In genomic region chr2:84019519-84020305, GRCm38 (mm10) we compare ENCODE assay signal across 9 mouse cellular contexts. TPM values are rescaled to one million over a fixed set of nuclear protein-coding genes. Genes with fewer than 3 reads are reported as not detected.
A peak's percentile ranks its signal among the peaks of the same experiment; 100 is the strongest.
DNase-seq lines count a peak whose midpoint lies in the region; ATAC-seq lines count a peak whose summit lies in the region.
"Had no signal": no experiment of that assay in that cellular context is flagged by ENCODE, and none has a peak within 500 bp of the region (broad histone marks: within the 10 kb centered on the region; RNA-seq: fewer than 3 reads in every experiment).

No protein-coding gene starts in this region.

- H3K9me3 ChIP-seq in kidney, embryonic 16.5 days (ENCODE audit: low read length) = no peaks in the 10 kb centered on the region

- H3K4me3 ChIP-seq in kidney, embryonic 16.5 days (ENCODE audit: low read length) = no peak overlapping the region

- H3K4me2 ChIP-seq in kidney, embryonic 16.5 days (replicated peaks; ENCODE audit: low read depth, low read length) = no peak overlapping the region
- H3K4me2 ChIP-seq: hindbrain, embryonic 14.5 days had no signal

- no peak overlapping the region for H3K9ac ChIP-seq in kidney, embryonic 16.5 days (replicated peaks; ENCODE audit: low read length)
- H3K9ac ChIP-seq: hindbrain, embryonic 14.5 days had no signal

- 63% methylated on average over 8 of the region's 8 CpGs for WGBS in kidney, embryonic 16.5 days

- peak overlapping the region; percentile 77; the same call in 1 of the 2 replicates for H3K27ac ChIP-seq in kidney, embryonic 16.5 days (ENCODE audit: low read length)
- H3K27ac ChIP-seq: hindbrain, embryonic 14.5 days had no signal

- no peaks in the 10 kb centered on the region for H3K27me3 ChIP-seq in kidney, embryonic 16.5 days (ENCODE audit: insufficient read depth, low read length)

- 0 out of 2 replicates have a peak, but pooled peaks cover 5% of the 10 kb centered on the region for H3K4me1 ChIP-seq in kidney, embryonic 16.5 days (ENCODE audit: insufficient read depth, low read length)

- peak; percentile 57 for DNase-seq in CD4-positive helper T cell, adult 2 months (ENCODE audit: low read depth, low spot score)
- DNase-seq in lung, postnatal 4 days = peak; percentile 35 to 66
- DNase-seq in urinary bladder, postnatal 25 days (ENCODE audit: low spot score) = no peak
- no peak for DNase-seq in cerebellum, postnatal 14 days
- no peak for DNase-seq in layer of hippocampus, postnatal 25 days (ENCODE audit: extremely low spot score in 1 of 2, low spot score in 1 of 2)
- DNase-seq in Muller cell, postnatal 12 days (ENCODE audit: inconsistent ontology term) = no peak

- ATAC-seq in activated CD4-positive, CD25-positive, alpha-beta regulatory T cell, adult 4 months = peak; percentile 86
- peak; percentile 91 for ATAC-seq in kidney, embryonic 16.5 days (ENCODE audit: low FRiP score, low TSS enrichment)

- no peaks in the 10 kb centered on the region for H3K36me3 ChIP-seq in kidney, embryonic 16.5 days (ENCODE audit: insufficient read depth, low read length)

RNA-seq across cellular contexts. Expression of gene Gm13691, which starts 29.4 kb away (rescaled TPM):
- not detected for polyA plus RNA-seq in activated CD4-positive, CD25-positive, alpha-beta regulatory T cell, adult 4 months (2017; shearing (Covaris generic))
- not detected in 2 replicates for polyA plus RNA-seq in kidney, embryonic 16.5 days (2015; fragmentation: Nextera tagmentation; extraction: Ambion mirVana)
- 1 to 10 TPM; 1.6 to 1.7 TPM for total RNA-seq in layer of hippocampus, postnatal 25 days (2021)
- polyA plus RNA-seq: hindbrain, embryonic 14.5 days had no signal

RNA-seq across cellular contexts. Expression of gene Gm13697, which starts 35.2 kb away (rescaled TPM):
- polyA plus RNA-seq in activated CD4-positive, CD25-positive, alpha-beta regulatory T cell, adult 4 months (2017; shearing (Covaris generic)) = not detected
- not detected in 2 replicates for polyA plus RNA-seq in kidney, embryonic 16.5 days (2015; fragmentation: Nextera tagmentation; extraction: Ambion mirVana)
- 1 to 10 TPM; 1.6 to 1.7 TPM for total RNA-seq in layer of hippocampus, postnatal 25 days (2021)
- polyA plus RNA-seq: hindbrain, embryonic 14.5 days had no signal

RNA-seq across cellular contexts. Expression of gene Gm13694, which starts 41.0 kb away (rescaled TPM):
- not detected for polyA plus RNA-seq in activated CD4-positive, CD25-positive, alpha-beta regulatory T cell, adult 4 months (2017; shearing (Covaris generic))
- polyA plus RNA-seq in kidney, embryonic 16.5 days (2015; fragmentation: Nextera tagmentation; extraction: Ambion mirVana) = not detected in 2 replicates
- total RNA-seq in layer of hippocampus, postnatal 25 days (2021) = 1 to 10 TPM; 1.6 to 1.7 TPM
- polyA plus RNA-seq: hindbrain, embryonic 14.5 days had no signal

RNA-seq across cellular contexts. Expression of gene Gm13696, which starts 46.8 kb away (rescaled TPM):
- not detected for polyA plus RNA-seq in activated CD4-positive, CD25-positive, alpha-beta regulatory T cell, adult 4 months (2017; shearing (Covaris generic))
- polyA plus RNA-seq in kidney, embryonic 16.5 days (2015; fragmentation: Nextera tagmentation; extraction: Ambion mirVana) = not detected in 2 replicates
- 1 to 10 TPM; 1.6 to 1.7 TPM for total RNA-seq in layer of hippocampus, postnatal 25 days (2021)
- polyA plus RNA-seq: hindbrain, embryonic 14.5 days had no signal

RNA-seq across cellular contexts. Expression of gene Gm13695, which starts 52.6 kb away (rescaled TPM):
- not detected for polyA plus RNA-seq in activated CD4-positive, CD25-positive, alpha-beta regulatory T cell, adult 4 months (2017; shearing (Covaris generic))
- polyA plus RNA-seq in kidney, embryonic 16.5 days (2015; fragmentation: Nextera tagmentation; extraction: Ambion mirVana) = not detected in 2 replicates
- total RNA-seq in layer of hippocampus, postnatal 25 days (2021) = not detected
- polyA plus RNA-seq: hindbrain, embryonic 14.5 days had no signal

Comparison
In these comparisons a context has a peak if more than half of its experiments do, and no peak if none do; other contexts are left out.
1. DNase-seq: peak in CD4-positive helper T cell, adult 2 months (single experiment) and lung, postnatal 4 days (2 of 2); none in urinary bladder, postnatal 25 days (single experiment), cerebellum, postnatal 14 days (0 of 2), layer of hippocampus, postnatal 25 days (0 of 2) and Muller cell, postnatal 12 days (single experiment).